Mouse (Mus musculus) MEL (cell line): ENCODE data around the gene Exoc4.

Source experiments
- E2F4 ChIP-seq: IDR thresholded peaks from 2 replicates; pipeline ENCODE4 v1.6.1; 2011; ENCODE audit warnings: low read depth, low read length, improper control_type of control experiment, borderline replicate concordance
- MAFK ChIP-seq: IDR thresholded peaks from 2 replicates; pipeline ENCODE4 v1.6.1; 2011; ENCODE audit warnings: low read depth, mild to moderate bottlenecking, low read length, improper control_type of control experiment, borderline replicate concordance
- MYC ChIP-seq: IDR thresholded peaks from 2 replicates; pipeline ENCODE4 v1.6.1; 2011; ENCODE audit warnings: low read depth, mild to moderate bottlenecking, low read length, improper control_type of control experiment, moderate library complexity
- POLR2A ChIP-seq, 2 experiments: IDR thresholded peaks; 2 replicates each; pipeline ENCODE4 v1.6.1; 2011 to 2012; ENCODE audit warnings: low read length in 2 of 2, mild to moderate bottlenecking in 2 of 2, control low read depth in 1 of 2, improper control_type of control experiment in 1 of 2, low read depth in 1 of 2, moderate library complexity in 1 of 2; ENCODE audit not compliant: control insufficient read depth in 1 of 2, insufficient read depth in 1 of 2, poor library complexity in 1 of 2
- ZC3H11A ChIP-seq: IDR thresholded peaks from 2 replicates; pipeline ENCODE4 v1.6.1; 2012; ENCODE audit warnings: low read depth, mild to moderate bottlenecking, inconsistent platforms, low read length, improper control_type of control experiment
- ZNF384 ChIP-seq: IDR thresholded peaks from 2 replicates; pipeline ENCODE4 v1.6.1; 2012; ENCODE audit warnings: low read depth, mild to moderate bottlenecking, inconsistent platforms, low read length, improper control_type of control experiment

GRCm38 (mm10) chr6:33727271-33727670 lies 478.4 kb downstream of the Exoc4 start:
- TF ChIP-seq ZNF384 (no peak), POLR2A (IDR thresholded peaks at IDR 0.05; ENCODE audit: control insufficient read depth in 1 of 2, insufficient read depth in 1 of 2, low read depth in 1 of 2, low read length in 2 of 2, poor library complexity in 1 of 2) (no peak), E2F4 (no peak), ZC3H11A (no peak), MYC (no peak), MAFK (no peak)
